Mouse (Mus musculus) heart, postnatal 4 days (tissue): ENCODE measurements around the gene Ly75. TPM values are rescaled to one million over a fixed set of nuclear protein-coding genes. Genes with fewer than 3 reads are reported as not detected.

Experiments used
- DNase-seq: peaks from one replicate; pipeline ENCODE4 v3.0.0; 2021
- total RNA-seq, 2 experiments: library from RNA; stranded (reverse); gene quantifications; 2 replicates each; pipeline ENCODE4 v1.2.3; 2021

Gene Ly75
- total RNA-seq, 2 experiments from 2014 or later, result 2.7 to 2.8 TPM

GRCm38 (mm10) chr2:60322031-60322726, 60.9 kb downstream of the Ly75 start:
- DNase-seq, result no peak

DNA sequence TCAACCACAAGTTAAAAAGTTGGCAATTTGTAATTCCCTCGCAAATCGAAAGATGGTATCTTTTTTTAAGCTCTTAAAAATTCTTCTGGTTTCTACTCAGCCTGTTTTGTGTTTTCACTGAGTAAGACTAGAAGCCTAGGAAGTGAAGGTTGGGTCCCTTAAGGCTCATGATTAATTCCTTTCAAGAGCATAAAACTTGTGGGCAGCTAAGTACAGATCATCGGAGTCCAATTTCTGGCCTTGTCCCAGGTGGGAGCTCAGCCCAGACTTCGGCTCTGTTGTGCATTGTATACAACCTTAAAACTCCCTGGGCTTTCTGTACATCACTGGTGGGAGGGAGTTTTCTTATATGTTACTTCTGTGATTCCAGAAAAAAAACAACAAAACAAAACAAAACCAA, 79.3 kb downstream of the Ly75 start:
- DNase-seq, result no peak

GRCm38 (mm10) chr2:60299323-60299722, 83.8 kb downstream of the Ly75 start:
- no peak for DNase-seq

DNA sequence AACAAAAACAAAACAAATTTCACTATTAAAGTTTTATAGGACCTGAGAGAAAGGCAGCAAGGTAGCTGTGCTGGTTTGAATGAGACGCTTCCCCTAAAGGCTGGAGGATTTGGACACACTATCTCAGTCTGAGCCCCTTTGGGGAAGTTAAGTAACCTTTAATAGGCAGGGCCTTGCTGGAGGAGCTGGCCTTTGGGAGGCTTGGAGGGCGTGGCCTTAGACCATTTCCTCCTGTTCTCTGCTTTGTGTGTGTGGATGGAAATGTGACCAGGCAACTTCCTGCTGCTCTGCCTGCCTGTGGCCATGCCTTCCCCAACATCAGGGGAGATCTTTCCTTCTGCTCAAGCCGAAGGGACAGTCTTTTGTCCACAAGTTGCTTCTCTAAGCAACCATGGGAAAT, 84.8 kb downstream of the Ly75 start:
- DNase-seq, result no peak

- DNase-seq, result no peak
These were observed 91.7 kb downstream of the Ly75 start for GRCm38 (mm10) chr2:60291381-60291780.

DNA sequence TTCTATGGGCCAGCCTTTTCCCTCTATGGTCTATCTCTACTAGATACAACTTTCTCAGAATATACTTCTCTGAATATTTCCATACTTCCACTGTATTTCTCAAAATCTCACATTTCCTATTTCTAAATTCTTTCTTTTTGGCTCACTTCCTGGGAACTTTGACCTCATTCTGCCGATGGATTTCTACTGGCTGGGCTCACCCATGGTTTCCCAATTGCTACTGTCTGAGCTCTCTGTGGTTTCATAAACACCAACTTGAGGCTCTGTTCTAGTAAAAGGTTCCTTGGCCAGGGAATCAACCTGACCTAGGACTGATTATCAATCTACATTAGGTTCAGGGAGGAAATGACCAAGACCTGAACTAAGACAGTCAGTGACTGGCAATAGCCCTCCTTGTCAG, 93.7 kb downstream of the Ly75 start:
- no peak for DNase-seq

GRCm38 (mm10) chr2:60288606-60289005, 94.5 kb downstream of the Ly75 start:
- DNase-seq, result no peak

DNA sequence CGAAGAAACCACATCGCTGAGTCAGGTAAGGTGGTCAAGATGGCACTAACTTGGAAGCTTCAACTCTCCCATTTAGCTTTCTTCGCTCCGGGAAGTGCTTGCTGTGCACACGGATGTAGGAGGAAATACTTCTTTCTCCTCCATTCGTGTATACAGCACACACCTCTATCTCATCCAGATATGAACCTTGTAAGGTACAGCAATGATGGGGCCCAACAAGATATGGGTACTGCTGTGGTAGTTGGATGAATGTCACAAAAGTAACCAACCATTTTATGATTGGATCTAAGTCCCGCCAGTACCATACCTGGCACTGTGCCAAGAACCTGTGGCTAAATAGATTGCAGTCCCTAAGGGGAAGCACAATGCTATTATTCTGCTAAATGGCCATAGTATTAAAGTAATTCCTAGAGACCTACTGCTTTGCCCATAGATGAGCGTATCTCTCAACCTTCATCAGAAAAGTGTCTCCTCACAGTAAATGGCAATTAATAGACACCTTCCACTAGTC, 97.9 kb downstream of the Ly75 start:
- no peak for DNase-seq

DNA sequence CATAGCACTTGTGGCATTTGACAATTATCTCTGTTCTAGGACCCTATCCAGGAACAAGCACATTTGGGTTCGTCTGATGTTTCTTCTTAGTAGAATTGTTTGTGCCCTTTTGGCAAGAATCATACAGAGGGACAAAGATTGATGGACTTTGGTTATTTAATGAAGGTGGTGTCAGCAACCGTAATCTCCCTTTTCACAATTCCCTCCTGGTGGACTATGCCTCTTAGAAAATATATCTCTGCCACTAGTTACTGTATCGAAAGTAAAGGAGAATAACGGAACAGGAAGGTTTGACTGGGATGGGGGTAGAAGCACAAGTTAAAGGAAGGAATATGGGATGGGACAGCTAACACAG, 98.7 kb downstream of the Ly75 start, which contains the start of gene Cd302:
Cd302 (minus strand) TSS at position 22 of the 355 bp plus-strand sequence.
- DNase-seq, result no peak

DNA sequence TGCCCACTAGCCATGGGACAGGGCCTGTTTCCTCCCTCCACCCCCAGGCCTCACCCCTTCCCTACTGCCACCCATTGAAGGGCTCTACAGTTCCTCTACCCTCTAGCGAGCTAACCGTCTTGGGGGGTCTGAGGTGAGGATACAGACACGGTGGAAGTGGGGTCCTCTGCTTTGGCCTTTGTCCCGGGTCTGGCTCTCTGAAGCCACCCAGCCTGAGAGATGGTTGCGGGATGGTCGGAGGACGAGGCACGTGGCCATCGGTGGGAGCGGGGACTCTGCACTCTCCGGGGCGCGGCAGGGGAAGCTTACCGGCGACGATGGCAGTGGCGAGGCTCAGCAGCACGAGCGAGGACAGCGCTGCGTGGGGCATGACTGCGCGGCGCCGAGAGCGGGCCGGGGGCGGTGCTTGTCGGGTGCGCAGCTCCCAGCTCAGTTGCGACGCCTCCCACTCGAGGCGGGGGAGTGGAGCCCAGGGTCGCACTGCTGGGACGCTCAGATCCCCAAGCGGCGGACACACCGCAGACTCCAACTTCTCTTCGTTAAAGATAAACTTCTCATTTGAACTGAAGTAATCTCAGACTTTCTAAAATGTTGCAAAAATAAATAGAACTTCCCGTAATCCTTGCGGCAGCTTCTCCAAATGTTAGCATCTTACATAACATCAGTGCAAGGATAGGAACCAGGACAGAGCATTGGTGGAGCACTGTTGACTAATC, 99.2 kb downstream of the Ly75 start:
- peak; percentile 73 for DNase-seq

DNA sequence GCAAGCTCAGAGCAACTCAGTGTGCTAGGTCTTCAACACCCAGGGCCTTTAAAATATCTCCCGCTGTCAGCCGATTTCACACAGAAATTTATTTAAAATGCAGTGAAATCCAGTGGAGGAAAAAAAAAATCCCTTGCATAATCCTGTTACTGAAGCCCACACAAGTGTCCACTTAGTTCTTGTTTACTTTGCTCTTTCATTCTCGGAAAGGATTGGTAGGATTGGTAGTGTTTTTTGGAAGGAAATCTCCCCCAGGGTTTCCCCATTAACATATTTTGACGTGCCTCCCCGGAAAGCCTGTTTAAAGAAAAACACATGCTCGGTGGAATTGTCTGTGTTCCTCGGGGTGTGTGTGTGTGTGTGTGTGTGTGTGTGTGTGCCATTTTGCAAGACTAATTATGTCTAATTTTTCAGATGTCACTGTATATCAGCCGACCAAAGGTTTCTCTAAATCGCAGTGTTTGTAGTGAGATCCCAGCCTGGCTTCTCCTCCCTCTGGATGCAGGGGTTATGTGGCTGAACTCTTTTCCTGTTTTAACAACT, 99.8 kb downstream of the Ly75 start:
- DNase-seq, result no peak

GRCm38 (mm10) chr2:60282625-60283024, 100.5 kb downstream of the Ly75 start:
- DNase-seq, result no peak

- no peak for DNase-seq
These were observed 104.5 kb downstream of the Ly75 start for GRCm38 (mm10) chr2:60278627-60279026.

- DNase-seq, result no peak
These were observed 113.1 kb downstream of the Ly75 start for GRCm38 (mm10) chr2:60269856-60270479.

- DNase-seq, result no peak
These were observed 115.5 kb downstream of the Ly75 start for GRCm38 (mm10) chr2:60267567-60267966.

DNA sequence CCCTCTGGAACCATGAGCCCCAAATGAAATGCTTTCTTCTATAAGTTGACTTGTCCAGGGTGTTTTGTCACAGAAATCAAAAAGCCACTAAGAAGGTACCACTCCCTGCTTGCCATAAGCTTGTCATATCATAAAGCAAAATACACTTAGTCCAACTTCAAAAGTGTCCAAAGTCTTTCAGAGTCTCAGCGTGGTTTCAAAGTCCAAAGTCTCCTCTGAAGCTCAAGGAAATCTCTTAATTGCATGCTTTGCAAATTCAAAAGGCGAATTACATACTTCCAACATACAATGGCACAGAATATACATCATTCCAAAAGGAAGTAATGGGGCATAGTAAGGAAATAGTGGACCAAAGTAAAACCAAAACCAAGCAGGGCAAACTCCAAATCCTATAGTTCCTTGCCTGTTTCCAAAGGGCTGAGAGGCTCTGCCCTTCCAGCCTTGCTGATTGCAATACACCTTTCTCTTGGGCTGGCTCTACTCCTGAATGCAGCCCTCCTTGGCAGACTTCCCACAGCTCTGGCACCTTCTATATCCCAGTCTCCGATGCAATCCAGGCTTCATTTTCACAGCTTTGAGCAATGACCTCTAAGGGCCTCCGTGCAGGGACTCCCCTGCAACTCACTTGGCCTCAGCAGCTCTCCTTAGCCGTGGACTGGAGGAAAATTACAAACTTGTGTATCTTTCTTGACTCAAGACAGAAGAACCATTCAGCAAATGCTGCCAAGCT, 122.3 kb downstream of the Ly75 start:
- DNase-seq, result peak; percentile 49

- DNase-seq, result no peak
These were observed 123.9 kb downstream of the Ly75 start for GRCm38 (mm10) chr2:60259186-60259585.

- DNase-seq, result no peak
These were observed 126.4 kb downstream of the Ly75 start for GRCm38 (mm10) chr2:60256751-60257150.

DNA sequence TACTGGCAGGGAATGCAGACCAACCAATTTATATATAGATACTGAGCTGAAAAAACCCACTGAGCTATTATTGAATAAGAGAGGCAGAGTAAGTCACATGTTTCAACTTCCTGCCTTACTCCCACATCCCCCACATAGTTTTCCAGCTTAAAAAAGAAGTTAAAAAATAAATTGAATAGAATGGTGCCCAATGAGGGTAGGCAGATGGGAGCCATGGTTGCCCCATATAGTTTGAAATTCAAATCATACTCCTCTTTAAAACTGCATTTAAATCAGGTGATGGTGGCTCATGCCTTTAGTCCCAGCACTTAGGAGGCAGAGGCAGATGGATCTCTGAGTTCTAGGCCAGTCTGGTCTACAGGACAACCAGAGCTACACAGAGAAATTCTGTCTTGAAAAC, 129.6 kb downstream of the Ly75 start:
- DNase-seq, result no peak

DNA sequence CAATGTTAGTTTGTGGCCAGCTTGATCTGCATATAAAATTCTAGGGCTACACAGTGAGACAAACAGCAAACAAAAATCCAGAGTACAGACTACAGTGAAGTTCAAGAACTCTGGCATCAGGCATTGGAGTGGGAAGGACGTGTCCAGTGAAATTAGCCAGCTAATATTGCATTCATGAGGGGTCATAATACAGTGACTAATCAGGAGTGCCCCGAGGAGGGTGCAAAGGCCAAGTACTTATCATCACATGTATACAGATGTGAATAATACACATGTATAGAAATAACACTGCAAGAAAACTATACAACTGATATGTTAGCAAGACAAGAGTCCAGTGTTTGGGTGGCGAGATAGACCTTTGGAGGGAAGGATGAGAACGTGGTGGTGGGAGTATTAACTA, 130.3 kb downstream of the Ly75 start:
- no peak for DNase-seq
